Comparison of ENCODE assay signal across 20 mouse cellular contexts in genomic region chrX:157476153-157476810, GRCm38 (mm10). TPM values are rescaled to one million over a fixed set of nuclear protein-coding genes. Genes with fewer than 3 reads are reported as not detected.
DNase-seq lines count a peak whose midpoint lies in the region; ATAC-seq and TF ChIP-seq lines count a peak whose summit lies in the region.
"Had no signal": no experiment of that assay in that cellular context is flagged by ENCODE, and none has a peak within 500 bp of the region (broad histone marks: within the 10 kb centered on the region; RNA-seq: fewer than 3 reads in every experiment).

No protein-coding gene starts in this region.

- no peak for TF ChIP-seq POLR2A in MEL (IDR thresholded peaks at IDR 0.05; ENCODE audit: control insufficient read depth in 1 of 2, insufficient read depth in 1 of 2, low read depth in 1 of 2, low read length in 2 of 2, poor library complexity in 1 of 2)
- TF ChIP-seq POLR2A in embryonic fibroblast, embryonic 13.5 days (IDR thresholded peaks at IDR 0.05; ENCODE audit: low read depth, low read length), result no peak

- DNase-seq in A20 (ENCODE audit: low read depth, low spot score) (peak; percentile 29), MEL (ENCODE audit: low read depth, low spot score) (peak; percentile 85)
- no peak for DNase-seq in lung, postnatal 10 days
- no peak for DNase-seq in thymus, postnatal 0 days (ENCODE audit: low spot score)
- no peak for DNase-seq in right cerebral cortex, postnatal 4 days
- DNase-seq: adrenal gland, postnatal 10 days; cerebellum, adult 18-20 months; cerebellum, adult 9-11 months; cerebellum, postnatal 36 days; gastrocnemius, postnatal 14 days; heart, postnatal 10 days had no signal

- no peaks in the 10 kb centered on the region for H3K27me3 ChIP-seq in MEL (ENCODE audit: control insufficient read depth in 1 of 2, insufficient read depth in 2 of 2, low read length in 2 of 2)
- H3K27me3 ChIP-seq in heart, embryonic 12.5 days (replicated peaks), result no peaks in the 10 kb centered on the region
- H3K27me3 ChIP-seq: forebrain, embryonic 15.5 days; hindbrain, embryonic 13.5 days had no signal

- ATAC-seq in megakaryocyte progenitor cell, adult 5-6 weeks (replicated peaks; ENCODE audit: poor library complexity), result peak; percentile 69
- no peak for ATAC-seq in heart, embryonic 12.5 days (ENCODE audit: insufficient number of reproducible peaks, low FRiP score)
- ATAC-seq: forebrain, embryonic 15.5 days; hindbrain, postnatal 0 days had no signal

- no peak for TF ChIP-seq RAD21 in MEL (IDR thresholded peaks at IDR 0.05; ENCODE audit: low read depth, low read length)

- H3K9me3 ChIP-seq in MEL (replicated peaks; ENCODE audit: insufficient read depth, low read length), result no peaks in the 10 kb centered on the region
- no peaks in the 10 kb centered on the region for H3K9me3 ChIP-seq in heart, embryonic 12.5 days (replicated peaks)
- H3K9me3 ChIP-seq: embryonic facial prominence, embryonic 10.5 days; forebrain, embryonic 10.5 days; forebrain, embryonic 15.5 days; hindbrain, embryonic 13.5 days had no signal

- H3K27ac ChIP-seq in MEL (ENCODE audit: control insufficient read depth, low read depth, low read length), result peak overlapping the region; percentile 80
- peak overlapping the region; percentile 40; the same call in 1 of the 2 replicates for H3K27ac ChIP-seq in embryonic fibroblast, embryonic 13.5 days (ENCODE audit: insufficient read depth, low read length)
- no peak overlapping the region for H3K27ac ChIP-seq in heart, embryonic 12.5 days (ENCODE audit: poor library complexity, severe bottlenecking)
- H3K27ac ChIP-seq: embryonic facial prominence, embryonic 10.5 days; forebrain, embryonic 10.5 days; forebrain, embryonic 15.5 days; hindbrain, embryonic 13.5 days; hindbrain, postnatal 0 days had no signal

- no peak overlapping the region for H3K4me2 ChIP-seq in heart, embryonic 12.5 days
- H3K4me2 ChIP-seq: forebrain, embryonic 15.5 days; hindbrain, embryonic 13.5 days had no signal

- no peak overlapping the region for H3K4me3 ChIP-seq in MEL (ENCODE audit: control insufficient read depth in 1 of 2, insufficient read depth in 1 of 2, low read depth in 2 of 2, low read length in 2 of 2)
- H3K4me3 ChIP-seq in embryonic fibroblast, embryonic 13.5 days (ENCODE audit: insufficient read depth, low read length), result no peak overlapping the region
- H3K4me3 ChIP-seq in heart, embryonic 12.5 days, result no peak overlapping the region
- H3K4me3 ChIP-seq: embryonic facial prominence, embryonic 10.5 days; erythroblast, embryonic 14.5 days; forebrain, embryonic 10.5 days; forebrain, embryonic 15.5 days; hindbrain, embryonic 13.5 days had no signal

- peaks cover 26 to 27% of the 10 kb centered on the region in 2 experiments for H3K4me1 ChIP-seq in MEL (ENCODE audit: control insufficient read depth in 1 of 2, insufficient read depth in 2 of 2, low read length in 2 of 2)
- peaks cover 3% of the 10 kb centered on the region for H3K4me1 ChIP-seq in embryonic fibroblast, embryonic 13.5 days (ENCODE audit: control insufficient read depth, insufficient read depth, low read length)
- H3K4me1 ChIP-seq in heart, embryonic 12.5 days (replicated peaks), result 0 out of 2 replicates have a peak, but pooled peaks cover 3% of the 10 kb centered on the region
- H3K4me1 ChIP-seq: forebrain, embryonic 10.5 days; forebrain, embryonic 15.5 days; hindbrain, embryonic 13.5 days had no signal

- peaks cover 0 to 51% of the 10 kb centered on the region in 2 experiments for H3K36me3 ChIP-seq in MEL (ENCODE audit: control insufficient read depth in 1 of 2, insufficient read depth in 2 of 2, low read length in 2 of 2)
- H3K36me3 ChIP-seq in heart, embryonic 12.5 days, result no peaks in the 10 kb centered on the region
- H3K36me3 ChIP-seq: embryonic facial prominence, embryonic 10.5 days; forebrain, embryonic 10.5 days; forebrain, embryonic 15.5 days; hindbrain, embryonic 13.5 days had no signal

- WGBS in heart, embryonic 12.5 days, result 76% methylated on average over 4 of the region's 4 CpGs

- H3K79me2 ChIP-seq in MEL (ENCODE audit: control insufficient read depth, insufficient read depth, low read length, poor library complexity), result peaks cover 70% of the 10 kb centered on the region

- no peak overlapping the region; the same call in 1 of the 2 replicates for H3K9ac ChIP-seq in MEL (ENCODE audit: control insufficient read depth, low read depth, low read length, poor library complexity, severe bottlenecking)
- no peak overlapping the region for H3K9ac ChIP-seq in heart, embryonic 12.5 days
- H3K9ac ChIP-seq: forebrain, embryonic 15.5 days; hindbrain, embryonic 13.5 days had no signal

- TF ChIP-seq CTCF in MEL (IDR thresholded peaks at IDR 0.05 in 2 of 3, conservative IDR thresholded peaks at IDR 0.05 in 1 of 3; ENCODE audit: control insufficient read depth in 1 of 3, insufficient read depth in 1 of 3, low read depth in 2 of 3, low read length in 3 of 3, poor library complexity in 1 of 3, severe bottlenecking in 1 of 3), result no peak
- no peak for TF ChIP-seq CTCF in embryonic fibroblast, embryonic 13.5 days (IDR thresholded peaks at IDR 0.05; ENCODE audit: borderline replicate concordance, insufficient read depth, low read length)

- peak; percentile 82 to 92 for TF ChIP-seq EP300 in MEL (IDR thresholded peaks at IDR 0.05; ENCODE audit: low read depth in 1 of 2, low read length in 2 of 2)

TF ChIP-seq in MEL, 35 proteins besides CTCF, POLR2A, EP300 and RAD21:
- TF ChIP-seq GATA1 (IDR thresholded peaks at IDR 0.05; ENCODE audit: low read depth, low read length) (peak; percentile 84), ETS1 (IDR thresholded peaks at IDR 0.05; ENCODE audit: low read depth, low read length) (peak; percentile 92), SMC3 (IDR thresholded peaks at IDR 0.05; ENCODE audit: low read depth, low read length) (no peak), MEF2A (IDR thresholded peaks at IDR 0.05; ENCODE audit: extremely low read depth, insufficient replicate concordance, low read depth, low read length, poor library complexity, severe bottlenecking) (no peak), BHLHE40 (IDR thresholded peaks at IDR 0.05; ENCODE audit: borderline replicate concordance, low read depth, low read length) (peak; percentile 78; the same call in 1 of the 2 replicates), MYB (IDR thresholded peaks at IDR 0.05; ENCODE audit: low read depth, low read length) (no peak), TCF12 (IDR thresholded peaks at IDR 0.05; ENCODE audit: low read depth, low read length) (peak; percentile 82), TBP (IDR thresholded peaks at IDR 0.05; ENCODE audit: low read depth, low read length) (no peak), TAL1 (IDR thresholded peaks at IDR 0.05; ENCODE audit: low read length) (peak; percentile 84), HCFC1 (IDR thresholded peaks at IDR 0.05; ENCODE audit: low read depth, low read length) (no peak), JUND (IDR thresholded peaks at IDR 0.05; ENCODE audit: low read depth, low read length) (peak; percentile 49; the same call in 1 of the 2 replicates), MXI1 (IDR thresholded peaks at IDR 0.05; ENCODE audit: low read depth, low read length) (peak; percentile 73; the same call in 1 of the 2 replicates), SIN3A (IDR thresholded peaks at IDR 0.05; ENCODE audit: low read length) (peak; percentile 65), MYC (IDR thresholded peaks at IDR 0.05; ENCODE audit: low read depth, low read length) (peak; percentile 81), MAX (IDR thresholded peaks at IDR 0.05; ENCODE audit: low read length) (peak; percentile 53; the same call in 1 of the 2 replicates), UBTF (IDR thresholded peaks at IDR 0.05; ENCODE audit: borderline replicate concordance, insufficient read depth, low read depth, low read length) (no peak)

RNA-seq across cellular contexts. Expression of gene Sms, which starts 15.8 kb away (rescaled TPM):
- 102 and 137 TPM in 2 replicates for total RNA-seq in MEL (2012; rRNA removed)
- 100 to 1,000 TPM; 144 to 681 TPM for polyA plus RNA-seq in MEL (2012; ENCODE audit: insufficient read depth in 1 of 2, insufficient read length in 2 of 2, low read depth in 1 of 2, low replicate concordance in 2 of 2, missing spikeins in 1 of 2)
- polyA plus RNA-seq in embryonic fibroblast, embryonic 13.5 days (2011; ENCODE audit: insufficient read length, low read depth, missing spikeins), result 26.5 and 26.7 TPM in 2 replicates
- total RNA-seq in megakaryocyte progenitor cell, adult 5-6 weeks (2015), result 72.2 and 75.0 TPM in 2 replicates
- total RNA-seq in megakaryocyte progenitor cell, adult 5-6 weeks (2017), result 66.5 and 67.4 TPM in 2 replicates
- 90.7 and 92.6 TPM in 2 replicates for polyA plus RNA-seq in thymus, postnatal 0 days (2015; fragmentation: Nextera tagmentation; extraction: Ambion mirVana)
- 67.2 and 84.6 TPM in 2 replicates for polyA plus RNA-seq in heart, embryonic 12.5 days (2016; fragmentation: Nextera tagmentation; extraction: Ambion mirVana)

Comparison
In these comparisons a context has a peak if more than half of its experiments do, and no peak if none do; other contexts are left out.
1. DNase-seq: peak in A20 (single experiment) and MEL (single experiment); none in lung, postnatal 10 days (single experiment), thymus, postnatal 0 days (single experiment) and right cerebral cortex, postnatal 4 days (single experiment).